Mouse (Mus musculus) small intestine, adult 2 months (tissue): Measurements from ENCODE around the gene Alcam.

Experiments
- CTCF ChIP-seq: fragments of 200-500 bp; IDR thresholded peaks from 2 replicates; pipeline ENCODE4 v1.5.1; 2012; ENCODE audit warnings: low read depth, mild to moderate bottlenecking, control low read depth, inconsistent platforms, low read length, moderate library complexity, mixed read lengths; ENCODE audit not compliant: insufficient replicate concordance, insufficient read length; ENCODE audit errors: extremely low read depth
- POLR2A ChIP-seq: fragments of 200-500 bp; IDR thresholded peaks from 2 replicates; pipeline ENCODE4 v1.6.1; 2012; ENCODE audit warnings: low read depth, mild to moderate bottlenecking, control low read depth, inconsistent platforms, low read length, moderate library complexity

- no peak for TF ChIP-seq POLR2A
- no peak for TF ChIP-seq CTCF
Measured at GRCm38 (mm10) chr16:52334084-52334483, 119.8 kb downstream of the Alcam start.
